Mouse (Mus musculus): ENCODE measurements at regions not wholly inside any gene's neighbourhood (a gene's known extent, or its start where the extent isn't known, plus 50 kb on each side); places are given as distances from the start of the nearest gene placed in this dataset.

DNA sequence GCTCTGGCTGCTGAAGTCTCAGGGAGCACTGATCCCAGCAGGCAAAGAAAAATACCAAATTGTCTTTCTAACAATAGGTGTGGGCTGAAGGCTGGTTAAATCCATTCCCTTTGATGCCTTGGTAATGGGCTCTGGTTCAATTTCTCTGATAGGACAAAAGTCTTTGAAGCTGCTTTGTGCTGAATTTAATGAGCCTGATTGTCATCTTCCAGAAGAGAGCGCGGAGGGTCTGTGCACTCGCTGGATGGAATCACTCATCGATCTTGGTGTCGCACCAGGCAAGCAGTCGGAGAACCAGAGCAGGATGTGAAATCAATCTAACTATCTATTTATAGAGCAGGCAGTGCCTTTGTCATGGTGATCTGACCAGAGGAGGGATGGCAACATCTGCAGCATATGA lies 274.6 kb upstream of the Trib2 start:
- TF ChIP-seq CTCF (conservative IDR thresholded peaks at IDR 0.05; ENCODE audit: insufficient read depth, insufficient read length, low read depth, low read length): no peak
- no peak for TF ChIP-seq POLR2A (IDR thresholded peaks at IDR 0.05; ENCODE audit: low read depth, low read length)

All from kidney, adult 2 months (tissue).